Mouse (Mus musculus) natural killer cell, adult 2 months (primary cell): ENCODE data around the gene Foxp1.

Experiments used
- DNase-seq, 2 experiments: peaks; one replicate each; pipeline ENCODE4 v3.0.0; 2022; ENCODE audit warnings: low spot score in 2 of 2

Foxp1 gene

GRCm38 (mm10) chr6:99138041-99138440 lies 384.5 kb downstream of the Foxp1 start:
- DNase-seq = no peak

GRCm38 (mm10) chr6:99137071-99137470 lies 385.4 kb downstream of the Foxp1 start:
- no peak for DNase-seq

- DNase-seq = no peak
Measured at GRCm38 (mm10) chr6:99135938-99136729, 386.4 kb downstream of the Foxp1 start.

GRCm38 (mm10) chr6:99131815-99132214 lies 390.7 kb downstream of the Foxp1 start:
- no peak for DNase-seq

GRCm38 (mm10) chr6:99130758-99131410 lies 391.6 kb downstream of the Foxp1 start:
- peak in 1 of 2 experiments; percentile 16 for DNase-seq

- DNase-seq = peak in 1 of 2 experiments; percentile 38
Measured at GRCm38 (mm10) chr6:99126717-99127116, 395.8 kb downstream of the Foxp1 start.

- no peak for DNase-seq
Measured at GRCm38 (mm10) chr6:99120776-99121766, 401.4 kb downstream of the Foxp1 start.

GRCm38 (mm10) chr6:99118534-99118933 lies 404.0 kb downstream of the Foxp1 start:
- DNase-seq = no peak

- no peak for DNase-seq
Measured at GRCm38 (mm10) chr6:99117411-99117810, 405.1 kb downstream of the Foxp1 start.

- no peak for DNase-seq
Measured at GRCm38 (mm10) chr6:99111856-99112255, 410.7 kb downstream of the Foxp1 start.

- no peak for DNase-seq
Measured at GRCm38 (mm10) chr6:99108417-99108816, 414.1 kb downstream of the Foxp1 start.

GRCm38 (mm10) chr6:99107674-99108073 lies 414.8 kb downstream of the Foxp1 start:
- no peak for DNase-seq

GRCm38 (mm10) chr6:99107081-99107482 lies 415.4 kb downstream of the Foxp1 start:
- DNase-seq = no peak

- no peak for DNase-seq
Measured at GRCm38 (mm10) chr6:99105979-99106378, 416.5 kb downstream of the Foxp1 start.

- DNase-seq = no peak
Measured at GRCm38 (mm10) chr6:99104446-99104845, 418.1 kb downstream of the Foxp1 start.

- no peak for DNase-seq
Measured at GRCm38 (mm10) chr6:99103911-99104310, 418.6 kb downstream of the Foxp1 start.

- no peak for DNase-seq
Measured at GRCm38 (mm10) chr6:99101489-99101908, 421.0 kb downstream of the Foxp1 start.

GRCm38 (mm10) chr6:99100331-99100730 lies 422.2 kb downstream of the Foxp1 start:
- no peak for DNase-seq

GRCm38 (mm10) chr6:99099781-99100180 lies 422.7 kb downstream of the Foxp1 start:
- no peak for DNase-seq

- DNase-seq = no peak
Measured at GRCm38 (mm10) chr6:99097191-99097590, 425.3 kb downstream of the Foxp1 start.

- DNase-seq = no peak
Measured at GRCm38 (mm10) chr6:99096776-99097166, 425.8 kb downstream of the Foxp1 start.
